Mouse (Mus musculus) liver, embryonic 12.5 days (tissue): ENCODE measurements around the gene Gpalpp1. TPM values are rescaled to one million over a fixed set of nuclear protein-coding genes. Genes with fewer than 3 reads are reported as not detected.

ENCODE experiments used
- ATAC-seq: fragments of 200-750 bp; cut with Nextera tagmentation; 2 replicates; pipeline ENCODE4 v1.8.0; 2017; ENCODE audit warnings: moderate number of reproducible peaks, mild to moderate bottlenecking, moderate library complexity
- H3K27ac ChIP-seq: fragments of 300-500 bp; sonication (generic); 2 replicates; pipeline ENCODE4 v1.5.1; 2016; ENCODE audit warnings: mild to moderate bottlenecking
- H3K27me3 ChIP-seq: fragments of 300-500 bp; sonication (generic); replicated peaks from 2 replicates; pipeline ENCODE4 v1.6.1; 2016; ENCODE audit warnings: mild to moderate bottlenecking, moderate library complexity
- H3K36me3 ChIP-seq: fragments of 300-500 bp; sonication (generic); 2 replicates; pipeline ENCODE4 v1.6.1; 2016; ENCODE audit warnings: mild to moderate bottlenecking, moderate library complexity
- H3K4me1 ChIP-seq: fragments of 300-500 bp; sonication (generic); 2 replicates; pipeline ENCODE4 v1.6.1; 2016
- H3K4me2 ChIP-seq: fragments of 300-500 bp; sonication (generic); 2 replicates; pipeline ENCODE4 v1.6.1; 2016; ENCODE audit warnings: mild to moderate bottlenecking, moderate library complexity
- H3K4me3 ChIP-seq: fragments of 300-500 bp; sonication (generic); 2 replicates; pipeline ENCODE4 v1.5.1; 2016; ENCODE audit warnings: mild to moderate bottlenecking, moderate library complexity
- H3K9ac ChIP-seq: fragments of 300-500 bp; sonication (generic); 2 replicates; pipeline ENCODE4 v1.6.1; 2016; ENCODE audit warnings: mild to moderate bottlenecking, moderate library complexity
- H3K9me3 ChIP-seq: fragments of 300-500 bp; sonication (generic); replicated peaks from 2 replicates; pipeline ENCODE4 v1.6.1; 2016; ENCODE audit warnings: mild to moderate bottlenecking, moderate library complexity
- WGBS: fragments of 180-500 bp; shearing (Covaris S2); methylation state at CpG from one replicate; pipeline ENCODE4 v1.1.7; 2016; ENCODE audit not compliant: insufficient replicate concordance; 5-methylcytosine and 5-hydroxymethylcytosine counted together
- polyA plus RNA-seq: library from polyadenylated mRNA; unstranded; fragments of >200 nt; fragmentation: Nextera tagmentation; extraction: Ambion mirVana; gene quantifications from 2 replicates; pipeline ENCODE4 v1.2.1, GENCODE M21; 2016

Gpalpp1 gene
- polyA plus RNA-seq, 1 experiment from 2014 or later, result 10.3 TPM

DNA sequence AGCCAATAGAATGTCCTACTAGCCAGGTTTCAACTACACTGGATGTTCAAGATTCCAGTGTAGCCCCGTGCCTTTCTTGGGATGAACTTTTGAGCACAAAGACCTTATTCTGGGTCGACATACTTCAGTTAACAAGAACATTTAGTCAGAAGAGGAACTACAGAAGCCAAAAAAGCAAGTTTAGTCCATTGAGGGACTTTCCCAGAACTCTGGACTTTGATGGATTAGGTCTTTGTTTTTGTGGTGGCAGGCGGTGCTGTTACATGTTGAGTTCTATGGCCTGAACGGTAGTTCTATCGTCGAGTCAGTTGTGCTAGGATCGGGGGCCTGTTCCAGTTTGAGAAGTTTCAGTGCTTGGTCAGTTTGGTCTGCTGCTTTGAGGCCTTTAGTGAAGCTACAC lies 58.6 kb downstream of the Gpalpp1 start:
- no peak for ATAC-seq
- H3K27ac ChIP-seq, result no peak overlapping the region
- H3K9me3 ChIP-seq, result no peaks in the 10 kb centered on the region
- H3K36me3 ChIP-seq, result no peaks in the 10 kb centered on the region
- no peak overlapping the region for H3K4me2 ChIP-seq
- H3K27me3 ChIP-seq, result no peaks in the 10 kb centered on the region
- no peaks in the 10 kb centered on the region for H3K4me1 ChIP-seq
- WGBS, result 52% methylated on average over 7 of the region's 7 CpGs
- H3K4me3 ChIP-seq, result no peak overlapping the region
- no peak overlapping the region for H3K9ac ChIP-seq

DNA sequence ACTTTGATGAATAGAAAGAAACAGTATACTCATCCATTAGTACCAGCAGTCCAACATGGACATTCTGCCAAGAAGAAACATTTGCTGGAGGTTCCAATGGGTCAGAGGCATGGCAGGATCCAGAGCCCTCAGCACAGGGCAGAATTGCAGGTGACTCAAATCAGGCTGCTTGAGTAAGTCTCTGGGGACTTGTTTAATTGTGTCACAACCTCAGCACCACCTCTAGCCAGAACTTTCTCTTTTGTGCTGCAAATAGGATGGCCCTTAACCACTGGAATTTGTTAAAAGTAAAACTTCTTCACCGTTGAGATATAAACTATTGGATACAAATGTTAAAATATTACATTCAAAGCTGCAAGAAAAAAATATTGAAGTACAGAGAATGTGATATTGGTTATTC lies 64.8 kb downstream of the Gpalpp1 start:
- H3K9me3 ChIP-seq, result no peaks in the 10 kb centered on the region
- H3K4me3 ChIP-seq, result no peak overlapping the region
- ATAC-seq, result no peak
- H3K4me2 ChIP-seq, result no peak overlapping the region
- no peaks in the 10 kb centered on the region for H3K27me3 ChIP-seq
- H3K36me3 ChIP-seq, result no peaks in the 10 kb centered on the region
- no peak overlapping the region for H3K9ac ChIP-seq
- no peak overlapping the region for H3K27ac ChIP-seq
- H3K4me1 ChIP-seq, result no peaks in the 10 kb centered on the region
- WGBS, result 30% methylated on average over 1 of the region's 1 CpGs

DNA sequence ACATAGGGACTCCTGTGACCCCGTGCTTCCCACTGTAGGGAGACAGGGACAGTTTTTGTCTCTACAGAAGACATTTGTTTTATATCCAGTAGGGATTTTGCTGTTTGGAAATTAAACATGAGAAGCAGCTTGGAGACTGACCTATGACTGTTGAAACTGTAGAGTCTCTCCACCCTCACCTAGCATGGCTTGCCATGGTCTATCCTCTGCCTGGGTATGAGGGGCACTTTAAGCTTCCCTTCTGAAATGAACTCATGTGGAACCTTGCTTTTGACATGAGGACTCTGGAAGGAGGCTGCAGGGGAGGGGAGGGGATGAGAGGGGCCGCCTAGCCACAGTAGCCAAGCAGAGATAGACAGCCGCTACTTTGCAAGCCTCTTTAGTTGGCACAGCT lies 66.4 kb downstream of the Gpalpp1 start:
- no peaks in the 10 kb centered on the region for H3K9me3 ChIP-seq
- no peaks in the 10 kb centered on the region for H3K36me3 ChIP-seq
- H3K9ac ChIP-seq, result no peak overlapping the region
- WGBS, result 64% methylated on average over 3 of the region's 3 CpGs
- no peaks in the 10 kb centered on the region for H3K27me3 ChIP-seq
- H3K27ac ChIP-seq, result no peak overlapping the region
- H3K4me3 ChIP-seq, result no peak overlapping the region
- ATAC-seq, result no peak
- no peaks in the 10 kb centered on the region for H3K4me1 ChIP-seq
- H3K4me2 ChIP-seq, result no peak overlapping the region

DNA sequence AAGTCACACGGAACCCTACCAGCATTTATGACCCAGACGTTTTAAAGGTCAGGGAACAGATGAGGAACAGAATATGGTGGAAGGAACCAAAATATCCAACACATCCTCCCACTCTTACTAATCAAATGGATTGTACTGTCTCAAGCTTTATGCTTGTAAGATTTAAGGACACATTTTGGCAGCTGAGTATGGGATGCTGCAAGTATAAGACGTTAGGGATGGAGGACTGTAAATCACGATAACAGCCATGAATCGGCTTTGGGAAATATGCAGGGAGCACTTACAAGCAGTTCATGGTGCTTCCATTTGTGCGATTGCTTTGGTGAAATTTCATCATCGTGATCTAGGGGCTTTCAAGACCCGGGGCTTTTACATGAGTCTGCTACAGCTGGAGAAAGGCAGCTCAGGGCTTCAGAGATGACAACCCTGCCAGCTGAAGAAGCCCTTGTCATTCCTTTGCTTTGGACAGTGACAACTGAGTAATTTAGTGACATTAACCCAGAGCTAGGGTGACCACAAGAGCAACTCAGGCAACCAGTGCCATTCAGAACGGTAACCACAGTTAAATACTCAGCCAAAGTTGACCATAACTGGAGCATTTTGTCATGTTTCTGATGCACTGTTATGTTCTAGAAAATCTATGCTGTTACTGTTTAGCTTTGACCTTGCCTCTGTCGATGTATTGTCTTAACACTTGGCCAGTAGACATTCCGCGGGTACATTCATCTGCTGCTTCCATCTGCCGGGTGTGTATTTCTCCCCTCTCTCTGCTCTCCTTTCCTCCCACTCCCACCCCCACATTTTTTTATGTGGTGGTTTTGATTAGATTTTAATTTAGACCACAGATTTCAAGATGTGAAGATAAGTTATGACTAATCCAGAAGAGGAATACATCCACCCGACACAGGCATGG lies 67.1 kb downstream of the Gpalpp1 start:
- Histone ChIP-seq H3K36me3 (no peaks in the 10 kb centered on the region), H3K9ac (no peak overlapping the region), H3K4me3 (no peak overlapping the region), H3K4me2 (no peak overlapping the region), H3K27me3 (no peaks in the 10 kb centered on the region), H3K9me3 (no peaks in the 10 kb centered on the region), H3K27ac (no peak overlapping the region), H3K4me1 (no peaks in the 10 kb centered on the region)
- 72% methylated on average over 14 of the region's 14 CpGs for WGBS
- no peak for ATAC-seq

Other genes starting within 250 kb of the Gpalpp1 start
- 0.29 and 0.33 TPM in 2 replicates for gene Kctd4, start 155.8 kb downstream of the Gpalpp1 start, polyA plus RNA-seq
- gene Gtf2f2, start 99.9 kb downstream of the Gpalpp1 start, polyA plus RNA-seq, result 39.4 and 40.8 TPM in 2 replicates
- 11.3 and 12.1 TPM in 2 replicates for gene Nufip1, start 131 bp upstream of the Gpalpp1 start, polyA plus RNA-seq